Mouse (Mus musculus) leukemia stem cell, adult 10-12 weeks (primary cell): ENCODE data around the gene Kdm1b. TPM values are rescaled to one million over a fixed set of nuclear protein-coding genes. Genes with fewer than 3 reads are reported as not detected.

ENCODE experiments used
- polyA plus RNA-seq: library from polyadenylated mRNA; stranded (reverse); fragments of >175 nt; gene quantifications from 2 replicates; pipeline ENCODE4 v1.2.3, GENCODE M21; 2012; ENCODE audit warnings: low replicate concordance

Kdm1b gene
- polyA plus RNA-seq, result 4.0 and 5.5 TPM in 2 replicates

GRCm38 (mm10) chr13:47043030-47043680 lies at the start of gene Kdm1b:
Gene Kdm1b, plus strand, starts transcription at chr13:47043499.

GRCm38 (mm10) chr13:47014334-47015194 lies 28.7 kb upstream of the Kdm1b start, which contains the start of gene Nhlrc1:
Gene Nhlrc1, minus strand, starts transcription at chr13:47014850.

DNA sequence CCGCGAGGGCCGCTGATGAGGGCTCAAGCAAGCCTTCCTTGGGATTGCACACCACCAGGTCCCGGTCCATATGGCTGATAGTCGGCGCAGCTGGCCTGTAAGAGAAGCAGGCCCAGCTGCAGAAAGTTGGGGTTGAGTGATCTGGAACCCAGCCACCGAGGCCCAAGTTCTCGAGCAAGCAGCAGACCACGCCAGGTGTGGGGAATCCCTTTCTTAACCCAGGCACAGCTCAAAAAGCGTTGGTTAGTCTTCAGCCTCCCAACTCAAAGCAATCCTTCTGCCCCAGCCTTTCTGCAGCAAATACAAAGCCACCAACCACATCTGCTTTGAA lies 1.3 kb downstream of the Kdm1b start, which contains the start of gene Tpmt:
Gene Tpmt (minus strand): TSS at position 121 of the 331 bp plus-strand sequence.

GRCm38 (mm10) chr13:47105711-47106579 lies 62.6 kb downstream of the Kdm1b start, which contains the start of gene Dek:
Gene Dek, minus strand, starts transcription at chr13:47106201.

DNA sequence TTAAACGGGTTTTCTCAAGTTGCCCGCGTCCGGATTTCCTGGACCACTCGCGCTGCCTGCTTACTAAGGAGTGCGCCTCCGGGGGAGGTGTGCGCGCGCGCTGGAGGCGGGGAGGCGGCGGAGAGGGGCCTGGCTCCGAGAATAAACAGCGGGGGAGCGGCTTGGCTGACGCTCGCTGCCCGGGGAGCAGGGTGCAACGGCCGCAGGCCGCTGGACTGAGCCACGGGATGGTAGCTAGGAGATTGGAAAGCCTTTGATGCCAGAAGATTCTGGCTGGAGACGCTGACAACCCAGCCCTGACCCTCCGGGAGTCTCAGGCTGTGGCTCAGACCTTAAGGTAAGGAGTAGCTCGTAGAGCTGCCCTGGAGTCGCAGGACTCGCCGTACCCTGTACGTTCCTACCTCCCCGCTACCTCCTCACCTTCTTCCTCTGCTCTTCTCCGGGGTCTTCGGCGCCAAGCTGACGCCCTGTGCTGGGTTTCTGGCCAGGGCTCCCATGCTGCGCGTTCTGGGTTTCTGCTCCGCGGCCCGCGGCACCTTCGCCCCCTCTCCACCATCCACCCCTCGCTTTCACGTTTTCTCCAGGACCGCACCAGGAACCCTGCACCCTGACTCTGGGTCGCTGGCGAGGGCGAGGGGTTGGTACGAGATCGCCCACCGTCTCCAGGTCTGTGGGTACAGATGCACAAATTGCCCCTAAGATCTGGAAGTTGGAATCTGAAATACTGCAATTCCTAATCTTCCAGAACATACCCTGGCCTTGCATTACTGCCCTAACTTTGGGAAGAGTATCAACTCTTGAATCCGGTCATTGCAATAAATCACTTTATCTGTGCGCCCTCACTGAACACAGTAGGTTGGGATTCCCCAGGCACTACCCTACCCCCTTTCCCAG lies 79.5 kb downstream of the Kdm1b start, which contains the start of gene Rnf144b:
Gene Rnf144b (plus strand): TSS at position 120 of the 894 bp plus-strand sequence.

Other genes with a start within 250 kb of the Kdm1b start
- gene Kif13a, start 113.6 kb upstream of the Kdm1b start, polyA plus RNA-seq, result 3.0 and 6.8 TPM in 2 replicates
- 1.3 and 2.4 TPM in 2 replicates for gene Nhlrc1, start 28.6 kb upstream of the Kdm1b start, polyA plus RNA-seq
- gene Tpmt, start 1.2 kb downstream of the Kdm1b start, polyA plus RNA-seq, result 0.08 TPM in 1 of 2 replicates, not detected in the other
- 887 and 1,475 TPM in 2 replicates for gene Dek, start 62.7 kb downstream of the Kdm1b start, polyA plus RNA-seq
- 0.35 and 0.70 TPM in 2 replicates for gene Rnf144b, start 79.2 kb downstream of the Kdm1b start, polyA plus RNA-seq